Mouse (Mus musculus): ENCODE measurements at regions not wholly inside any gene's neighbourhood (a gene's known extent, or its start where the extent isn't known, plus 50 kb on each side); places are given as distances from the start of the nearest gene placed in this dataset.

DNA sequence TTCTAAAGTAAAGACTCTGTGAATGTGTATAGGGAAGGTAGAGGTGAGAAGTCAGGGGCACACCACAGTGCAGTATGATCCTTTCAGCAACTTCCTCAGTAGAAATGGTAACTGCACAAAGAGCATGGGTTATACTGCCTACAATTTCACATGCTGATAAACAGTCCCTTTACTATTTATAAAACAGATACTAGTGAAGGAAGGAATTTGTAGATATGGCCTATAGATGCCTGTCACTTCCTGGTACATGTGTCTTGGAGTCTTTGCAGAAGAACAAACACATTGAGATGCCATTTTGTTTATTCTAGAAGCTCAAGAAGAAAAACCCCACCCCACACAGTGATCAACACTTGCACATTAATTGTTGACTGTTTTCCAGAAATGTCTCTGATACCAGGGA is 377.2 kb upstream of the Mgat4c start:
- Histone ChIP-seq H3K27ac (ENCODE audit: control insufficient read depth, low read depth, low read length) (no peak overlapping the region), H3K27me3 (ENCODE audit: control insufficient read depth in 1 of 2, insufficient read depth in 2 of 2, low read length in 2 of 2) (no peaks in the 10 kb centered on the region), H3K4me3 (ENCODE audit: control insufficient read depth in 1 of 2, insufficient read depth in 1 of 2, low read depth in 2 of 2, low read length in 2 of 2) (no peak overlapping the region), H3K36me3 (ENCODE audit: control insufficient read depth in 1 of 2, insufficient read depth in 2 of 2, low read length in 2 of 2) (peaks cover 0 to 12% of the 10 kb centered on the region in 2 experiments; a peak in 2 of 4 replicates), H3K9me3 (replicated peaks; ENCODE audit: insufficient read depth, low read length) (no peaks in the 10 kb centered on the region), H3K4me1 (ENCODE audit: control insufficient read depth in 1 of 2, insufficient read depth in 2 of 2, low read length in 2 of 2) (peaks cover 0 to 6% of the 10 kb centered on the region in 2 experiments; a peak in 1 of 4 replicates), H3K79me2 (ENCODE audit: control insufficient read depth, insufficient read depth, low read length, poor library complexity) (no peaks in the 10 kb centered on the region), H3K9ac (ENCODE audit: control insufficient read depth, low read depth, low read length, poor library complexity, severe bottlenecking) (no peak overlapping the region)
- DNase-seq (ENCODE audit: low read depth, low spot score), result peak; percentile 60
- TF ChIP-seq SMC3 (IDR thresholded peaks at IDR 0.05; ENCODE audit: low read depth, low read length), result no peak
- TF ChIP-seq ZC3H11A (IDR thresholded peaks at IDR 0.05; ENCODE audit: low read depth, low read length), result no peak
- TF ChIP-seq RAD21 (IDR thresholded peaks at IDR 0.05; ENCODE audit: low read depth, low read length), result no peak
- TF ChIP-seq CHD2 (IDR thresholded peaks at IDR 0.05; ENCODE audit: low read length), result no peak
- TF ChIP-seq POLR2A (IDR thresholded peaks at IDR 0.05; ENCODE audit: control insufficient read depth in 1 of 2, insufficient read depth in 1 of 2, low read depth in 1 of 2, low read length in 2 of 2, poor library complexity in 1 of 2), result no peak
- TF ChIP-seq MXI1 (IDR thresholded peaks at IDR 0.05; ENCODE audit: low read depth, low read length), result no peak; the same call in 1 of the 2 replicates
- no peak for TF ChIP-seq CHD1 (IDR thresholded peaks at IDR 0.05; ENCODE audit: low read depth, low read length)
- no peak for TF ChIP-seq BHLHE40 (IDR thresholded peaks at IDR 0.05; ENCODE audit: borderline replicate concordance, low read depth, low read length)
- peak; percentile 73 for TF ChIP-seq ELF1 (IDR thresholded peaks at IDR 0.05; ENCODE audit: low read depth, low read length)
- peak; percentile 40; the same call in 1 of the 2 replicates for TF ChIP-seq MYC (IDR thresholded peaks at IDR 0.05; ENCODE audit: low read depth, low read length)
- peak; percentile 16; the same call in 1 of the 2 replicates for TF ChIP-seq USF1 (IDR thresholded peaks at IDR 0.05; ENCODE audit: low read depth, low read length)
- no peak for TF ChIP-seq E2F4 (IDR thresholded peaks at IDR 0.05; ENCODE audit: borderline replicate concordance, low read depth, low read length)
- TF ChIP-seq RCOR1 (IDR thresholded peaks at IDR 0.05; ENCODE audit: low read depth, low read length), result no peak
- TF ChIP-seq JUND (IDR thresholded peaks at IDR 0.05; ENCODE audit: low read depth, low read length), result no peak
- TF ChIP-seq MAX (IDR thresholded peaks at IDR 0.05; ENCODE audit: low read length), result 0 out of 2 replicates have a peak, but pooled peaks have one; percentile 44
- no peak for TF ChIP-seq ZKSCAN1 (IDR thresholded peaks at IDR 0.05; ENCODE audit: low read depth, low read length)
- TF ChIP-seq EP300 (IDR thresholded peaks at IDR 0.05; ENCODE audit: low read depth in 1 of 2, low read length in 2 of 2), result peak; percentile 66 to 71
- TF ChIP-seq SIN3A (IDR thresholded peaks at IDR 0.05; ENCODE audit: low read length), result no peak
- no peak for TF ChIP-seq MAFK (IDR thresholded peaks at IDR 0.05; ENCODE audit: borderline replicate concordance, low read depth, low read length)
- no peak for TF ChIP-seq GABPA (IDR thresholded peaks at IDR 0.05; ENCODE audit: low read depth, low read length)
- TF ChIP-seq GATA1 (IDR thresholded peaks at IDR 0.05; ENCODE audit: low read depth, low read length), result peak; percentile 50; the same call in 1 of the 2 replicates
- no peak for TF ChIP-seq TAL1 (IDR thresholded peaks at IDR 0.05; ENCODE audit: low read length)
- TF ChIP-seq KAT2A (conservative IDR thresholded peaks at IDR 0.05; ENCODE audit: low read depth, low read length), result no peak
- peak; percentile 71; the same call in 1 of the 2 replicates for TF ChIP-seq MEF2A (IDR thresholded peaks at IDR 0.05; ENCODE audit: extremely low read depth, insufficient replicate concordance, low read depth, low read length, poor library complexity, severe bottlenecking)
- TF ChIP-seq UBTF (IDR thresholded peaks at IDR 0.05; ENCODE audit: borderline replicate concordance, insufficient read depth, low read depth, low read length), result no peak
- TF ChIP-seq ETS1 (IDR thresholded peaks at IDR 0.05; ENCODE audit: low read depth, low read length), result peak; percentile 60
- no peak for TF ChIP-seq POLR2AphosphoS2 (IDR thresholded peaks at IDR 0.05; ENCODE audit: low read length)
- no peak for TF ChIP-seq POLR2AphosphoS5 (IDR thresholded peaks at IDR 0.05; ENCODE audit: borderline replicate concordance, low read depth, low read length)
- TF ChIP-seq NELFE (IDR thresholded peaks at IDR 0.05; ENCODE audit: low read depth, low read length), result no peak
- no peak for TF ChIP-seq USF2 (IDR thresholded peaks at IDR 0.05; ENCODE audit: borderline replicate concordance in 1 of 2, insufficient read depth in 1 of 2, low read depth in 1 of 2, low read length in 2 of 2)
- no peak for TF ChIP-seq ZNF384 (IDR thresholded peaks at IDR 0.05; ENCODE audit: low read depth, low read length)
- no peak for TF ChIP-seq NRF1 (IDR thresholded peaks at IDR 0.05; ENCODE audit: insufficient read depth, low read depth, low read length, poor library complexity, severe bottlenecking)
- TF ChIP-seq TCF12 (IDR thresholded peaks at IDR 0.05; ENCODE audit: low read depth, low read length), result peak; percentile 44; the same call in 1 of the 2 replicates
- no peak for TF ChIP-seq ZMIZ1 (IDR thresholded peaks at IDR 0.05; ENCODE audit: low read depth, low read length)
- TF ChIP-seq MAZ (IDR thresholded peaks at IDR 0.05; ENCODE audit: low read depth, low read length), result no peak
- no peak for TF ChIP-seq TBP (IDR thresholded peaks at IDR 0.05; ENCODE audit: low read depth, low read length)
- TF ChIP-seq MYB (IDR thresholded peaks at IDR 0.05; ENCODE audit: low read depth, low read length), result no peak
- 0 out of 2 replicates have a peak, but pooled peaks have one; percentile 25 for TF ChIP-seq HCFC1 (IDR thresholded peaks at IDR 0.05; ENCODE audit: low read depth, low read length)

All from MEL (cell line).